Mouse (Mus musculus): Measurements from ENCODE around the gene Ralgps1.

DNA sequence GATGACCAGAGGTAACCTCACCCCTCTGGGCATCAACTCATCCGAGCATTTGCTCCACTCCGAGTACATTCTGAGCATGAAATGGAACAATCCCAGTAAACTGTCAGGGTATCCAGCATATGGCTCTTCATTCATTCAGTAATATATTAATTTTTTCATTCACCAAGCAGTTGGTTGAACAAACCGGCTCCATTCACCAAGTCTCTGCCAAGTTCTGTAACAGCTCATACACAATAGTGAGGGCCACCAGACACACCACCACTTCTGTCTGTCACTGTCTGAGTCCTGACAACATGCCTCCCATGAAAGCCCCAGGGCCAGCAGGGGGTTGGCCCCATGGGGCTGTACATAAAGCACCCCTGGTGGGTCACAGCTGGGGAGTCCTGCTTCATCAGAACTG lies 181.3 kb downstream of the Ralgps1 start:
- TF ChIP-seq GATA1 (IDR thresholded peaks at IDR 0.05; ENCODE audit: borderline replicate concordance, low read length), result no peak
- TF ChIP-seq FLI1 (IDR thresholded peaks at IDR 0.05; ENCODE audit: low read length), result no peak
